ENCODE assay signal across 8 mouse cellular contexts in genomic region chr11:120311561-120311960, GRCm38 (mm10). TPM values are rescaled to one million over a fixed set of nuclear protein-coding genes. Genes with fewer than 3 reads are reported as not detected.
A peak's percentile ranks its signal among the peaks of the same experiment; 100 is the strongest.
DNase-seq lines count a peak whose midpoint lies in the region; ATAC-seq and TF ChIP-seq lines count a peak whose summit lies in the region.

No protein-coding gene starts in this region.

- H3K27ac ChIP-seq in liver, embryonic 11.5 days (ENCODE audit: low read depth, low read length) = peak overlapping the region; percentile 73

- DNase-seq in cerebellum, adult 11-12 months = peak; percentile 52
- no peak for DNase-seq in cerebellum, adult 11 months
- DNase-seq in thymus, postnatal 4 days = peak; percentile 35
- no peak for DNase-seq in thymus, postnatal 14 days
- peak; percentile 50 for DNase-seq in liver, embryonic 11.5 days (ENCODE audit: low spot score)
- DNase-seq in spleen, postnatal 10 days (ENCODE audit: low spot score in 2 of 2) = no peak

- H3K36me3 ChIP-seq in liver, embryonic 11.5 days (ENCODE audit: control insufficient read depth, insufficient read depth, low read length) = no peaks in the 10 kb centered on the region
- H3K36me3 ChIP-seq in myocyte (ENCODE audit: control insufficient read depth, insufficient read depth) = no peaks in the 10 kb centered on the region

- WGBS in liver, embryonic 11.5 days = 59% methylated on average over 10 of the region's 10 CpGs

- H3K79me2 ChIP-seq in myocyte (ENCODE audit: control insufficient read depth, insufficient read depth) = no peaks in the 10 kb centered on the region

- H3K4me1 ChIP-seq in liver, embryonic 11.5 days (replicated peaks; ENCODE audit: control insufficient read depth, insufficient read depth, low read length) = peaks cover 28% of the 10 kb centered on the region

- H3K9ac ChIP-seq in liver, embryonic 11.5 days (ENCODE audit: low read depth, low read length) = peak overlapping the region; percentile 79

- no peaks in the 10 kb centered on the region for H3K9me3 ChIP-seq in liver, embryonic 11.5 days (ENCODE audit: control insufficient read depth, low read length)

- H3ac ChIP-seq in myocyte (ENCODE audit: control insufficient read depth, insufficient read length) = no peak overlapping the region

- no peaks in the 10 kb centered on the region for H3K27me3 ChIP-seq in liver, embryonic 11.5 days (replicated peaks; ENCODE audit: control insufficient read depth, insufficient read depth, low read length)
- H3K27me3 ChIP-seq in myocyte (ENCODE audit: control insufficient read depth, insufficient read depth, insufficient read length) = no peaks in the 10 kb centered on the region

- TF ChIP-seq POLR2A in myocyte (IDR thresholded peaks at IDR 0.05; ENCODE audit: insufficient read length, low read depth) = no peak

- peak overlapping the region; percentile 55 for H3K4me3 ChIP-seq in liver, embryonic 11.5 days (ENCODE audit: low read depth, low read length)
- peak overlapping the region; percentile 17 for H3K4me3 ChIP-seq in myocyte

- H3K4me2 ChIP-seq in liver, embryonic 11.5 days = peak overlapping the region; percentile 93
- peak overlapping the region; percentile 84 for H3K4me2 ChIP-seq in myocyte (ENCODE audit: low read depth)

- ATAC-seq in liver, embryonic 11.5 days (replicated peaks; ENCODE audit: low FRiP score) = no peak
- ATAC-seq in monocyte, adult 5-6 weeks (replicated peaks; ENCODE audit: insufficient number of reproducible peaks, low FRiP score, low TSS enrichment, poor library complexity, severe bottlenecking) = no peak

TF ChIP-seq in myocyte, 11 proteins besides CTCF, POLR2A, EP300 and RAD21:
- TF ChIP-seq USF1 (IDR thresholded peaks at IDR 0.05; ENCODE audit: low read depth) = no peak
- no peak for TF ChIP-seq MAX (IDR thresholded peaks at IDR 0.05; ENCODE audit: low read depth)
- no peak for TF ChIP-seq POLR2AphosphoS2 (IDR thresholded peaks at IDR 0.05; ENCODE audit: insufficient read length, low read depth)
- no peak for TF ChIP-seq TCF3 (IDR thresholded peaks at IDR 0.05; ENCODE audit: insufficient read length, low read depth)
- TF ChIP-seq MYOD1 (IDR thresholded peaks at IDR 0.05; ENCODE audit: control insufficient read depth in 1 of 3, insufficient read length in 2 of 3, low read depth in 2 of 3) = no peak
- TF ChIP-seq TCF12 (IDR thresholded peaks at IDR 0.05; ENCODE audit: insufficient read depth, poor library complexity, severe bottlenecking) = no peak
- no peak for TF ChIP-seq SRF (IDR thresholded peaks at IDR 0.05; ENCODE audit: control insufficient read depth, insufficient read length, low read depth)
- TF ChIP-seq E2F4 (IDR thresholded peaks at IDR 0.05; ENCODE audit: insufficient read depth) = no peak
- TF ChIP-seq CEBPB (IDR thresholded peaks at IDR 0.05; ENCODE audit: insufficient read depth, poor library complexity, severe bottlenecking) = no peak
TF ChIP-seq in myocyte: peak in this region for 0.

RNA-seq across cellular contexts. Expression of gene Actg1, which starts 36.8 kb away (rescaled TPM):
- polyA plus RNA-seq in liver, embryonic 11.5 days (2014; fragmentation: Nextera tagmentation; extraction: Ambion mirVana) = 1,592 and 1,704 TPM in 2 replicates
- polyA plus RNA-seq in myocyte (2012; fragmentation: generic; extraction: Trizol) = 2,358 TPM
- 1,753 to 2,142 TPM (median 1,849 TPM) in 3 replicates for total RNA-seq in monocyte, adult 5-6 weeks (2017)

RNA-seq across cellular contexts. Expression of gene Fscn2, which starts 49.8 kb away (rescaled TPM):
- 0.29 TPM in 1 of 2 replicates, not detected in the other for polyA plus RNA-seq in liver, embryonic 11.5 days (2014; fragmentation: Nextera tagmentation; extraction: Ambion mirVana)
- 1.1 TPM for polyA plus RNA-seq in myocyte (2012; fragmentation: generic; extraction: Trizol)
- 0.29 to 0.75 TPM in 2 of 3 replicates, not detected in the other for total RNA-seq in monocyte, adult 5-6 weeks (2017)

Comparison
In these comparisons a context has a peak if more than half of its experiments do, and no peak if none do; other contexts are left out.
1. DNase-seq: peak in cerebellum, adult 11-12 months (single experiment), thymus, postnatal 4 days (single experiment) and liver, embryonic 11.5 days (single experiment); none in cerebellum, adult 11 months (single experiment), thymus, postnatal 14 days (single experiment) and spleen, postnatal 10 days (0 of 2).